Mouse (Mus musculus) hindbrain, embryonic 11.5 days (tissue): ENCODE results near the gene Slc17a2. TPM values are rescaled to one million over a fixed set of nuclear protein-coding genes. Genes with fewer than 3 reads are reported as not detected.
"Not testable (repeated sequence)": the region's sequence is repeated elsewhere in the genome, so short reads cannot be mapped to it uniquely, and the experiment has no call there.

Experiments used
- ATAC-seq: fragments of 200-750 bp; cut with Nextera tagmentation; 2 replicates; pipeline ENCODE4 v1.8.0; 2017; ENCODE audit warnings: mild to moderate bottlenecking, moderate TSS enrichment, moderate library complexity; ENCODE audit not compliant: low FRiP score
- DNase-seq: peaks from one replicate; pipeline ENCODE4 v3.0.0-alpha.2; 2015; ENCODE audit warnings: low spot score
- H3K27ac ChIP-seq: fragments of 300-500 bp; sonication (generic); 2 replicates; pipeline ENCODE4 v1.5.1; 2014; ENCODE audit warnings: mild to moderate bottlenecking, low read depth, low read length
- H3K27me3 ChIP-seq: fragments of 300-500 bp; sonication (generic); 2 replicates; pipeline ENCODE4 v1.6.1; 2014; ENCODE audit warnings: mild to moderate bottlenecking, low read length, moderate library complexity, mixed read lengths; ENCODE audit not compliant: control insufficient read depth, insufficient read depth
- H3K36me3 ChIP-seq: fragments of 300-500 bp; sonication (generic); 2 replicates; pipeline ENCODE4 v1.6.1; 2014; ENCODE audit warnings: mild to moderate bottlenecking, low read length, moderate library complexity, mixed read lengths; ENCODE audit not compliant: control insufficient read depth, insufficient read depth
- H3K4me1 ChIP-seq: fragments of 300-500 bp; sonication (generic); replicated peaks from 2 replicates; pipeline ENCODE4 v1.6.1; 2014; ENCODE audit warnings: low read length, mixed read lengths; ENCODE audit not compliant: control insufficient read depth, insufficient read depth
- H3K4me2 ChIP-seq: fragments of 300-500 bp; sonication (generic); replicated peaks from 2 replicates; pipeline ENCODE4 v1.6.1; 2014; ENCODE audit warnings: mild to moderate bottlenecking, low read depth, low read length
- H3K4me3 ChIP-seq: fragments of 300-500 bp; sonication (generic); 2 replicates; pipeline ENCODE4 v1.5.1; 2014; ENCODE audit warnings: low read depth, low read length
- H3K9ac ChIP-seq: fragments of 300-500 bp; sonication (generic); 2 replicates; pipeline ENCODE4 v1.6.1; 2014; ENCODE audit warnings: low read depth, low read length
- H3K9me3 ChIP-seq: fragments of 300-500 bp; sonication (generic); 2 replicates; pipeline ENCODE4 v1.6.1; 2016; ENCODE audit warnings: low read length; ENCODE audit not compliant: control insufficient read depth
- WGBS: fragments of 180-500 bp; shearing (Covaris S2); extraction: QIAGEN DNeasy Blood & Tissue Kit; methylation state at CpG from one replicate; pipeline ENCODE4 v1.1.7; 2014; 5-methylcytosine and 5-hydroxymethylcytosine counted together
- polyA plus RNA-seq: library from polyadenylated mRNA; unstranded; fragments of >200 nt; fragmentation: Nextera tagmentation; extraction: Ambion mirVana; gene quantifications from 2 replicates; pipeline ENCODE4 v1.2.1, GENCODE M21; 2014

The Slc17a2 gene
- polyA plus RNA-seq, 1 experiment from 2014 or later = not detected

GRCm38 (mm10) chr13:23761871-23762821 lies 44.6 kb upstream of the Slc17a2 start, which contains the start of gene Hist1h3a:
Gene Hist1h3a (minus strand): TSS chr13:23762386.
- ATAC-seq (peak; percentile 67), DNase-seq (peak; percentile 66)
- H3K9ac ChIP-seq = peak within 1 kb of the TSS; percentile 45; the same call in 1 of the 2 replicates
- H3K4me2 ChIP-seq = peak within 1 kb of the TSS; percentile 89
- under 1% methylated on average over 25 of the region's 52 CpGs for WGBS
- peak within 1 kb of the TSS; percentile 83 for H3K27ac ChIP-seq
- H3K4me1 ChIP-seq, H3K9me3 ChIP-seq, H3K36me3 ChIP-seq, H3K27me3 ChIP-seq: not testable (repeated sequence)
- peak within 1 kb of the TSS; percentile 57 for H3K4me3 ChIP-seq

- no peak for DNase-seq
- ATAC-seq = no peak
- no peaks in the 10 kb centered on the region for H3K27me3 ChIP-seq
- H3K4me1 ChIP-seq = peaks cover 5% of the 10 kb centered on the region; the same call in 1 of the 2 replicates
- WGBS = under 1% methylated on average over 10 of the region's 10 CpGs
- peak overlapping the region; percentile 83 for H3K27ac ChIP-seq
- H3K36me3 ChIP-seq = no peaks in the 10 kb centered on the region
- H3K9ac ChIP-seq = peak overlapping the region; percentile 45; the same call in 1 of the 2 replicates
- H3K4me3 ChIP-seq = peak overlapping the region; percentile 57
- no peaks in the 10 kb centered on the region for H3K9me3 ChIP-seq
- peak overlapping the region; percentile 89 for H3K4me2 ChIP-seq
Observed at GRCm38 (mm10) chr13:23763242-23763585, 43.6 kb upstream of the Slc17a2 start.

- H3K4me3 ChIP-seq = peak within 1 kb of the TSS; percentile 57
Observed at GRCm38 (mm10) chr13:23763586-23764323, 43.0 kb upstream of the Slc17a2 start, which contains the start of gene Hist1h1a. Gene Hist1h1a (plus strand): TSS chr13:23763666.

GRCm38 (mm10) chr13:23764324-23765171 lies 42.2 kb upstream of the Slc17a2 start:
- peak overlapping the region; percentile 89 for H3K4me2 ChIP-seq
- no peaks in the 10 kb centered on the region for H3K36me3 ChIP-seq
- no peaks in the 10 kb centered on the region for H3K27me3 ChIP-seq
- H3K9ac ChIP-seq = peak overlapping the region; percentile 82
- ATAC-seq (no peak), DNase-seq (no peak)
- H3K9me3 ChIP-seq = no peaks in the 10 kb centered on the region
- peaks cover 5% of the 10 kb centered on the region; the same call in 1 of the 2 replicates for H3K4me1 ChIP-seq
- no peak overlapping the region; the same call in 1 of the 2 replicates for H3K27ac ChIP-seq
- WGBS = 35% methylated on average over 12 of the region's 12 CpGs
- H3K4me3 ChIP-seq = peak overlapping the region; percentile 57

More at GRCm38 (mm10) chr13:23763586-23764323, 43.0 kb upstream of the Slc17a2 start, which contains the start of gene Hist1h1a:
- ATAC-seq (peak; percentile 69), DNase-seq (peak; percentile 92)
- Histone ChIP-seq H3K27me3 (no peaks in the 10 kb centered on the region), H3K36me3 (no peaks in the 10 kb centered on the region), H3K4me2 (peak within 1 kb of the TSS; percentile 89), H3K9me3 (no peaks in the 10 kb centered on the region), H3K9ac (peak within 1 kb of the TSS; percentile 82), H3K4me1 (peaks cover 5% of the 10 kb centered on the region; the same call in 1 of the 2 replicates), H3K27ac (peak within 1 kb of the TSS; percentile 83)
- 4% methylated on average over 34 of the region's 34 CpGs for WGBS

- Histone ChIP-seq H3K4me2 (no peak overlapping the region), H3K27me3 (no peaks in the 10 kb centered on the region), H3K9me3 (no peaks in the 10 kb centered on the region), H3K36me3 (no peaks in the 10 kb centered on the region), H3K9ac (no peak overlapping the region), H3K27ac (no peak overlapping the region), H3K4me3 (no peak overlapping the region), H3K4me1 (peaks cover 3% of the 10 kb centered on the region; the same call in 1 of the 2 replicates)
- no peak for DNase-seq
- 88% methylated on average over 1 of the region's 1 CpGs for WGBS
- ATAC-seq = no peak
Observed at GRCm38 (mm10) chr13:23765172-23765513, 41.6 kb upstream of the Slc17a2 start.

GRCm38 (mm10) chr13:23766772-23767171 lies 40.0 kb upstream of the Slc17a2 start:
- no peak overlapping the region for H3K4me3 ChIP-seq
- H3K36me3 ChIP-seq = no peaks in the 10 kb centered on the region
- ATAC-seq (no peak), DNase-seq (no peak)
- H3K4me1 ChIP-seq = 0 out of 2 replicates have a peak, but pooled peaks cover 3% of the 10 kb centered on the region
- no peaks in the 10 kb centered on the region for H3K9me3 ChIP-seq
- H3K4me2 ChIP-seq = no peak overlapping the region
- H3K9ac ChIP-seq = no peak overlapping the region
- H3K27ac ChIP-seq = no peak overlapping the region
- no peaks in the 10 kb centered on the region for H3K27me3 ChIP-seq

- no peaks in the 10 kb centered on the region for H3K27me3 ChIP-seq
- no peak overlapping the region for H3K9ac ChIP-seq
- H3K36me3 ChIP-seq = no peaks in the 10 kb centered on the region
- no peaks in the 10 kb centered on the region for H3K9me3 ChIP-seq
- 59% methylated on average over 5 of the region's 5 CpGs for WGBS
- ATAC-seq (no peak), DNase-seq (no peak)
- no peak overlapping the region for H3K4me3 ChIP-seq
- 0 out of 2 replicates have a peak, but pooled peaks cover 3% of the 10 kb centered on the region for H3K4me1 ChIP-seq
- H3K27ac ChIP-seq = no peak overlapping the region
- no peak overlapping the region for H3K4me2 ChIP-seq
Observed at GRCm38 (mm10) chr13:23768834-23769397, 37.9 kb upstream of the Slc17a2 start.

- H3K4me3 ChIP-seq, H3K27me3 ChIP-seq, H3K4me2 ChIP-seq, H3K9me3 ChIP-seq, H3K36me3 ChIP-seq, H3K27ac ChIP-seq, H3K9ac ChIP-seq, H3K4me1 ChIP-seq, DNase-seq, ATAC-seq: not testable (repeated sequence)
- WGBS = 90% methylated on average over 2 of the region's 2 CpGs
Observed at GRCm38 (mm10) chr13:23769613-23770012, 37.2 kb upstream of the Slc17a2 start, which contains the start of gene Trim38. Gene Trim38 (plus strand): TSS chr13:23769913.
